Mouse (Mus musculus) erythroblast, adult 5-6 weeks (primary cell): ENCODE measurements around the gene Ecel1. TPM values are rescaled to one million over a fixed set of nuclear protein-coding genes. Genes with fewer than 3 reads are reported as not detected.

Experiments
- ATAC-seq: replicated peaks from 2 replicates; pipeline ENCODE4 v1.8.0; 2016; ENCODE audit warnings: moderate number of reproducible peaks, mild to moderate bottlenecking, moderate TSS enrichment, inconsistent platforms; ENCODE audit not compliant: poor library complexity, low FRiP score, severe bottlenecking
- total RNA-seq, 2 experiments: library from RNA; stranded (forward) in 1 of 2; stranded (reverse) in 1 of 2; fragments of 150-400 nt in 1 of 2; fragments of 200-764, 138-1000 nt in 1 of 2; gene quantifications; 2 replicates each; pipeline versions ENCODE4 v1.2.3 to v1.2.4; 2015 to 2017; ENCODE audit warnings: low replicate concordance in 2 of 2

Ecel1 gene
- total RNA-seq, 2 experiments from 2014 or later = not detected

GRCm38 (mm10) chr1:87108564-87108963, 47.8 kb downstream of the Ecel1 start:
- ATAC-seq = no peak

- ATAC-seq = no peak
Measured at GRCm38 (mm10) chr1:87106536-87106935, 49.8 kb downstream of the Ecel1 start.

- no peak for ATAC-seq
Measured at GRCm38 (mm10) chr1:87103936-87104335, 52.4 kb downstream of the Ecel1 start.

GRCm38 (mm10) chr1:87102114-87102513, 54.2 kb downstream of the Ecel1 start:
- ATAC-seq = no peak

GRCm38 (mm10) chr1:87101411-87101810, 54.9 kb downstream of the Ecel1 start, which contains the start of gene Alpi:
Gene Alpi (minus strand): TSS chr1:87101606.
- no peak for ATAC-seq

- ATAC-seq = 0 out of 2 replicates have a peak, but pooled peaks have one; percentile 59
Measured at GRCm38 (mm10) chr1:87098358-87098975, 57.9 kb downstream of the Ecel1 start.

Other genes with a start within 250 kb of the Ecel1 start
- gene Alppl2, start 66.6 kb downstream of the Ecel1 start, total RNA-seq (2015; ENCODE audit: low replicate concordance) = not detected in 2 replicates
- gene Alppl2, start 66.6 kb downstream of the Ecel1 start, total RNA-seq (2017; ENCODE audit: low replicate concordance) = not detected in 2 replicates
- not detected in 2 replicates for gene Alpi, start 54.9 kb downstream of the Ecel1 start, total RNA-seq (2015; ENCODE audit: low replicate concordance)
- not detected in 2 replicates for gene Alpi, start 54.9 kb downstream of the Ecel1 start, total RNA-seq (2017; ENCODE audit: low replicate concordance)
- not detected in 2 replicates for gene Akp3, start 31.5 kb downstream of the Ecel1 start, total RNA-seq (2015; ENCODE audit: low replicate concordance)
- gene Akp3, start 31.5 kb downstream of the Ecel1 start, total RNA-seq (2017; ENCODE audit: low replicate concordance) = not detected in 2 replicates
- gene Prss56, start 26.8 kb upstream of the Ecel1 start, total RNA-seq (2015; ENCODE audit: low replicate concordance) = not detected in 2 replicates
- not detected in 2 replicates for gene Prss56, start 26.8 kb upstream of the Ecel1 start, total RNA-seq (2017; ENCODE audit: low replicate concordance)
- not detected in 2 replicates for gene Chrnd, start 34.1 kb upstream of the Ecel1 start, total RNA-seq (2015; ENCODE audit: low replicate concordance)
- gene Chrnd, start 34.1 kb upstream of the Ecel1 start, total RNA-seq (2017; ENCODE audit: low replicate concordance) = not detected in 2 replicates
- gene Chrng, start 48.1 kb upstream of the Ecel1 start, total RNA-seq (2015; ENCODE audit: low replicate concordance) = not detected in 2 replicates
- not detected in 2 replicates for gene Chrng, start 48.1 kb upstream of the Ecel1 start, total RNA-seq (2017; ENCODE audit: low replicate concordance)
- gene Eif4e2, start 57.4 kb upstream of the Ecel1 start, total RNA-seq (2015; ENCODE audit: low replicate concordance) = 16.7 and 21.9 TPM in 2 replicates
- 33.1 and 38.9 TPM in 2 replicates for gene Eif4e2, start 57.4 kb upstream of the Ecel1 start, total RNA-seq (2017; ENCODE audit: low replicate concordance)
- not detected in 2 replicates for gene Efhd1, start 107.8 kb upstream of the Ecel1 start, total RNA-seq (2015; ENCODE audit: low replicate concordance)
- not detected in 2 replicates for gene Efhd1, start 107.8 kb upstream of the Ecel1 start, total RNA-seq (2017; ENCODE audit: low replicate concordance)
- gene Gigyf2, start 170.5 kb upstream of the Ecel1 start, total RNA-seq (2015; ENCODE audit: low replicate concordance) = 59.4 and 93.4 TPM in 2 replicates
- gene Gigyf2, start 170.5 kb upstream of the Ecel1 start, total RNA-seq (2017; ENCODE audit: low replicate concordance) = 169 and 215 TPM in 2 replicates
- gene Kcnj13, start 238.2 kb upstream of the Ecel1 start, total RNA-seq (2015; ENCODE audit: low replicate concordance) = not detected in 2 replicates
- not detected in 2 replicates for gene Kcnj13, start 238.2 kb upstream of the Ecel1 start, total RNA-seq (2017; ENCODE audit: low replicate concordance)